Mouse (Mus musculus): ENCODE results near the gene Thumpd3. TPM values are rescaled to one million over a fixed set of nuclear protein-coding genes. Genes with fewer than 3 reads are reported as not detected.
A peak's percentile ranks its signal among the peaks of the same experiment; 100 is the strongest.

The Thumpd3 gene
- total and polyA plus RNA-seq, 2 experiments from 2014 or later: 29.3 to 45.5 TPM

- Histone ChIP-seq H3K9ac (replicated peaks; ENCODE audit: low read length) (no peak overlapping the region), H3K9me3 (ENCODE audit: low read length) (no peaks in the 10 kb centered on the region), H3K4me2 (ENCODE audit: low read depth, low read length) (no peak overlapping the region), H3K27ac (no peak overlapping the region), H3K4me1 (ENCODE audit: insufficient read depth, low read length) (no peaks in the 10 kb centered on the region), H3K4me3 (ENCODE audit: low read length) (no peak overlapping the region), H3K36me3 (ENCODE audit: insufficient read depth, low read length) (no peaks in the 10 kb centered on the region), H3K27me3 (ENCODE audit: insufficient read depth, low read length) (no peaks in the 10 kb centered on the region)
- 68% methylated on average over 4 of the region's 4 CpGs for WGBS
- peak; percentile 25 for TF ChIP-seq CTCF (IDR thresholded peaks at IDR 0.05; ENCODE audit: low read depth)
- ATAC-seq (no peak), DNase-seq (ENCODE audit: low spot score) (no peak)
These were observed 9.4 kb upstream of the Thumpd3 start for GRCm38 (mm10) chr6:113036463-113037175.

GRCm38 (mm10) chr6:113037946-113038734, 7.9 kb upstream of the Thumpd3 start:
- no peaks in the 10 kb centered on the region for H3K9me3 ChIP-seq (ENCODE audit: low read length)
- H3K4me3 ChIP-seq (ENCODE audit: low read length): peak overlapping the region; percentile 0; the same call in 1 of the 2 replicates
- peak; percentile 80 for DNase-seq (ENCODE audit: low spot score)
- H3K36me3 ChIP-seq (ENCODE audit: insufficient read depth, low read length): no peaks in the 10 kb centered on the region
- H3K27me3 ChIP-seq (ENCODE audit: insufficient read depth, low read length): no peaks in the 10 kb centered on the region
- H3K9ac ChIP-seq (replicated peaks; ENCODE audit: low read length): 0 out of 2 replicates have a peak overlapping the region, but pooled peaks have one; percentile 17
- TF ChIP-seq CTCF (IDR thresholded peaks at IDR 0.05; ENCODE audit: low read depth): peak; percentile 95
- H3K4me2 ChIP-seq (ENCODE audit: low read depth, low read length): peak overlapping the region; percentile 41
- ATAC-seq: peak; percentile 59
- 12% methylated on average over 19 of the region's 19 CpGs for WGBS
- H3K4me1 ChIP-seq (ENCODE audit: insufficient read depth, low read length): no peaks in the 10 kb centered on the region
- peak overlapping the region; percentile 49; the same call in 1 of the 2 replicates for H3K27ac ChIP-seq

- Histone ChIP-seq H3K9ac (replicated peaks; ENCODE audit: low read length) (no peak overlapping the region), H3K27ac (peak overlapping the region; percentile 49; the same call in 1 of the 2 replicates), H3K36me3 (ENCODE audit: insufficient read depth, low read length) (no peaks in the 10 kb centered on the region), H3K4me2 (ENCODE audit: low read depth, low read length) (peak overlapping the region; percentile 41; the same call in 1 of the 2 replicates), H3K27me3 (ENCODE audit: insufficient read depth, low read length) (no peaks in the 10 kb centered on the region), H3K9me3 (ENCODE audit: low read length) (no peaks in the 10 kb centered on the region), H3K4me1 (ENCODE audit: insufficient read depth, low read length) (no peaks in the 10 kb centered on the region), H3K4me3 (ENCODE audit: low read length) (no peak overlapping the region)
- no peak for TF ChIP-seq CTCF (IDR thresholded peaks at IDR 0.05; ENCODE audit: low read depth)
- ATAC-seq (no peak), DNase-seq (ENCODE audit: low spot score) (no peak)
- WGBS: 45% methylated on average over 5 of the region's 5 CpGs
These were observed 7.3 kb upstream of the Thumpd3 start for GRCm38 (mm10) chr6:113038735-113039058.

DNA sequence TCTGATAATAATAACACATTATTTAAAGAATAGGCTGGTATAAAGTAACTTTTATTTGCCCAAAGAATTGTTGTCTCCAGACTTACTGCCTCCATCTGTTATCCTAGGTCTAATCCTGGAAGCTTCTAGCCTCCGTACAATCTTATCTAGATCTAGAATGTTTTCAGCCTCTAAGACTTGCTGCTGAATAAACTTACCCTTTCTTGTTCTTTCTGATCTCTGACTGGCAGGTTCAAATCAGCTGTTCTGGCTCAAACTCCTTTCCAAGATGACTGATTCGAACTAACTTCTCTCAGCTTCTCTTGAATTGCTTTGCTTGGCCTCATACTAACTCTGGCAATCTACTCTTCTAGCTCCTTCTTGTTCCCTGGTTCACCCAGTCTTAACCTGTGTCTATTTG, 5.7 kb upstream of the Thumpd3 start:
- ATAC-seq: no peak
- TF ChIP-seq CTCF (IDR thresholded peaks at IDR 0.05; ENCODE audit: low read depth): no peak
- Histone ChIP-seq H3K4me2 (ENCODE audit: low read depth, low read length) (no peak overlapping the region), H3K36me3 (ENCODE audit: insufficient read depth, low read length) (no peaks in the 10 kb centered on the region), H3K4me1 (ENCODE audit: insufficient read depth, low read length) (0 out of 2 replicates have a peak, but pooled peaks cover 2% of the 10 kb centered on the region), H3K9me3 (ENCODE audit: low read length) (no peaks in the 10 kb centered on the region), H3K27me3 (ENCODE audit: insufficient read depth, low read length) (no peaks in the 10 kb centered on the region), H3K4me3 (ENCODE audit: low read length) (no peak overlapping the region), H3K27ac (no peak overlapping the region), H3K9ac (replicated peaks; ENCODE audit: low read length) (no peak overlapping the region)
- WGBS: 79% methylated on average over 2 of the region's 2 CpGs
- DNase-seq (ENCODE audit: low spot score): no peak

GRCm38 (mm10) chr6:113041215-113041990, 4.6 kb upstream of the Thumpd3 start:
- no peak for TF ChIP-seq CTCF (IDR thresholded peaks at IDR 0.05; ENCODE audit: low read depth)
- Histone ChIP-seq H3K27me3 (ENCODE audit: insufficient read depth, low read length) (no peaks in the 10 kb centered on the region), H3K27ac (no peak overlapping the region), H3K9ac (replicated peaks; ENCODE audit: low read length) (no peak overlapping the region), H3K4me3 (ENCODE audit: low read length) (no peak overlapping the region), H3K4me2 (ENCODE audit: low read depth, low read length) (no peak overlapping the region), H3K9me3 (ENCODE audit: low read length) (no peaks in the 10 kb centered on the region), H3K4me1 (ENCODE audit: insufficient read depth, low read length) (0 out of 2 replicates have a peak, but pooled peaks cover 4% of the 10 kb centered on the region), H3K36me3 (ENCODE audit: insufficient read depth, low read length) (no peaks in the 10 kb centered on the region)
- 82% methylated on average over 11 of the region's 11 CpGs for WGBS
- DNase-seq (ENCODE audit: low spot score) (no peak), ATAC-seq (no peak)

- DNase-seq (ENCODE audit: low spot score) (no peak), ATAC-seq (peak; percentile 50)
- Histone ChIP-seq H3K9ac (replicated peaks; ENCODE audit: low read length) (peak overlapping the region; percentile 80), H3K4me2 (ENCODE audit: low read depth, low read length) (peak overlapping the region; percentile 92), H3K27ac (peak overlapping the region; percentile 90), H3K9me3 (ENCODE audit: low read length) (no peaks in the 10 kb centered on the region), H3K36me3 (ENCODE audit: insufficient read depth, low read length) (no peaks in the 10 kb centered on the region; the same call in 1 of the 2 replicates), H3K27me3 (ENCODE audit: insufficient read depth, low read length) (no peaks in the 10 kb centered on the region), H3K4me3 (ENCODE audit: low read length) (peak overlapping the region; percentile 78), H3K4me1 (ENCODE audit: insufficient read depth, low read length) (peaks cover 11% of the 10 kb centered on the region)
- under 1% methylated on average over 11 of the region's 11 CpGs for WGBS
- no peak for TF ChIP-seq CTCF (IDR thresholded peaks at IDR 0.05; ENCODE audit: low read depth)
These were observed 450 bp upstream of the Thumpd3 start for GRCm38 (mm10) chr6:113045575-113045974.

Data from hindbrain, postnatal 0 days (tissue).